Mouse (Mus musculus) hindbrain, embryonic 10.5 days (tissue): ENCODE results near the gene Gm49333. TPM values are rescaled to one million over a fixed set of nuclear protein-coding genes. Genes with fewer than 3 reads are reported as not detected.

Experiments
- DNase-seq: peaks from one replicate; pipeline ENCODE4 v3.0.0-alpha.2; 2017; ENCODE audit warnings: low spot score
- H3K27ac ChIP-seq: fragments of 300-500 bp; sonication (generic); 2 replicates; pipeline ENCODE4 v1.5.1; 2016; ENCODE audit warnings: mild to moderate bottlenecking, moderate library complexity
- H3K27me3 ChIP-seq: fragments of 300-500 bp; sonication (generic); 2 replicates; pipeline ENCODE4 v1.6.1; 2016; ENCODE audit warnings: mild to moderate bottlenecking; ENCODE audit not compliant: poor library complexity, insufficient read depth, severe bottlenecking
- H3K36me3 ChIP-seq: fragments of 300-500 bp; sonication (generic); 2 replicates; pipeline ENCODE4 v1.6.1; 2016; ENCODE audit warnings: mild to moderate bottlenecking, moderate library complexity
- H3K4me1 ChIP-seq: fragments of 300-500 bp; sonication (generic); replicated peaks from 2 replicates; pipeline ENCODE4 v1.6.1; 2016; ENCODE audit warnings: mild to moderate bottlenecking
- H3K4me3 ChIP-seq: fragments of 300-500 bp; sonication (generic); 2 replicates; pipeline ENCODE4 v1.5.1; 2016; ENCODE audit warnings: mild to moderate bottlenecking, moderate library complexity
- H3K9me3 ChIP-seq: fragments of 300-500 bp; sonication (generic); 2 replicates; pipeline ENCODE4 v1.6.1; 2016; ENCODE audit warnings: mild to moderate bottlenecking, moderate library complexity
- WGBS: fragments of 180-500 bp; shearing (Covaris S2); methylation state at CpG from one replicate; pipeline ENCODE4 v1.1.7; 2016; 5-methylcytosine and 5-hydroxymethylcytosine counted together
- polyA plus RNA-seq: library from polyadenylated mRNA; unstranded; fragments of >200 nt; fragmentation: Nextera tagmentation; extraction: Ambion mirVana; gene quantifications from 2 replicates; pipeline ENCODE4 v1.2.1, GENCODE M21; 2016

Gene Gm49333
- polyA plus RNA-seq: 0.18 TPM in 1 of 2 replicates, not detected in the other

GRCm38 (mm10) chr16:20611357-20612227 is at the start of gene Gm49333, which contains the start of the genes Eef1akmt4 and Alg3:
Gene Gm49333 (plus strand): TSS chr16:20611610.
Gene Eef1akmt4 (plus strand): TSS chr16:20611593.
Gene Alg3 (minus strand): TSS chr16:20611735.
- Histone ChIP-seq H3K4me1 (peaks cover 27% of the 10 kb centered on the region), H3K27ac (peak within 1 kb of the TSS; percentile 95), H3K27me3 (no peaks in the 10 kb centered on the region), H3K36me3 (peaks cover 37% of the 10 kb centered on the region), H3K9me3 (no peaks in the 10 kb centered on the region), H3K4me3 (peak within 1 kb of the TSS; percentile 88)
- WGBS: 2% methylated on average over 41 of the region's 41 CpGs
- DNase-seq: peak; percentile 91

- Histone ChIP-seq H3K27ac (no peak overlapping the region), H3K36me3 (peaks cover 34% of the 10 kb centered on the region), H3K4me3 (no peak overlapping the region), H3K4me1 (no peaks in the 10 kb centered on the region), H3K27me3 (no peaks in the 10 kb centered on the region), H3K9me3 (no peaks in the 10 kb centered on the region)
- no peak for DNase-seq
- WGBS: 63% methylated on average over 1 of the region's 1 CpGs
These were observed 46.3 kb upstream of the Gm49333 start for GRCm38 (mm10) chr16:20565075-20565474.

- H3K27ac ChIP-seq: peak within 1 kb of the TSS; percentile 71
- H3K27me3 ChIP-seq: peaks cover 67% of the 10 kb centered on the region
- under 1% methylated on average over 24 of the region's 24 CpGs for WGBS
- DNase-seq: no peak
- peak within 1 kb of the TSS; percentile 67 for H3K4me3 ChIP-seq
- no peaks in the 10 kb centered on the region for H3K9me3 ChIP-seq
- H3K4me1 ChIP-seq: peaks cover 26% of the 10 kb centered on the region
- no peaks in the 10 kb centered on the region for H3K36me3 ChIP-seq
These were observed 22.0 kb upstream of the Gm49333 start, which contains the start of gene Vwa5b2 for GRCm38 (mm10) chr16:20589366-20589938. Gene Vwa5b2 (plus strand): TSS chr16:20589471.

- peaks cover 26% of the 10 kb centered on the region for H3K4me1 ChIP-seq
- under 1% methylated on average over 39 of the region's 39 CpGs for WGBS
- no peaks in the 10 kb centered on the region for H3K36me3 ChIP-seq
- H3K9me3 ChIP-seq: no peaks in the 10 kb centered on the region
- peaks cover 71% of the 10 kb centered on the region for H3K27me3 ChIP-seq
- peak overlapping the region; percentile 71 for H3K27ac ChIP-seq
- DNase-seq: peak; percentile 61
- peak overlapping the region; percentile 67 for H3K4me3 ChIP-seq
These were observed 21.3 kb upstream of the Gm49333 start for GRCm38 (mm10) chr16:20589939-20590679.

GRCm38 (mm10) chr16:20590680-20591038 is 20.8 kb upstream of the Gm49333 start:
- peak overlapping the region; percentile 67 for H3K4me3 ChIP-seq
- no peak overlapping the region for H3K27ac ChIP-seq
- H3K27me3 ChIP-seq: peaks cover 71% of the 10 kb centered on the region
- peaks cover 26% of the 10 kb centered on the region for H3K4me1 ChIP-seq
- no peak for DNase-seq
- H3K36me3 ChIP-seq: no peaks in the 10 kb centered on the region
- 2% methylated on average over 17 of the region's 17 CpGs for WGBS
- no peaks in the 10 kb centered on the region for H3K9me3 ChIP-seq

- Histone ChIP-seq H3K4me1 (peaks cover 26% of the 10 kb centered on the region), H3K27ac (no peak overlapping the region), H3K27me3 (peaks cover 75% of the 10 kb centered on the region), H3K4me3 (peak overlapping the region; percentile 67), H3K36me3 (no peaks in the 10 kb centered on the region), H3K9me3 (no peaks in the 10 kb centered on the region)
- DNase-seq: peak; percentile 31
- 4% methylated on average over 48 of the region's 48 CpGs for WGBS
These were observed 20.2 kb upstream of the Gm49333 start for GRCm38 (mm10) chr16:20591076-20591705.

GRCm38 (mm10) chr16:20595060-20595673 is 16.2 kb upstream of the Gm49333 start:
- WGBS: 86% methylated on average over 7 of the region's 7 CpGs
- H3K9me3 ChIP-seq: no peaks in the 10 kb centered on the region
- DNase-seq: no peak
- H3K4me1 ChIP-seq: peaks cover 14% of the 10 kb centered on the region
- H3K27me3 ChIP-seq: peaks cover 52% of the 10 kb centered on the region
- H3K4me3 ChIP-seq: no peak overlapping the region
- no peak overlapping the region for H3K27ac ChIP-seq
- no peaks in the 10 kb centered on the region for H3K36me3 ChIP-seq

- no peaks in the 10 kb centered on the region for H3K36me3 ChIP-seq
- H3K9me3 ChIP-seq: no peaks in the 10 kb centered on the region
- peaks cover 46% of the 10 kb centered on the region for H3K27me3 ChIP-seq
- H3K4me1 ChIP-seq: peaks cover 8% of the 10 kb centered on the region
- no peak for DNase-seq
- no peak overlapping the region for H3K27ac ChIP-seq
- WGBS: 88% methylated on average over 4 of the region's 4 CpGs
- H3K4me3 ChIP-seq: no peak overlapping the region
These were observed 15.7 kb upstream of the Gm49333 start for GRCm38 (mm10) chr16:20595737-20596136.

- H3K4me3 ChIP-seq: no peak overlapping the region
- no peaks in the 10 kb centered on the region for H3K36me3 ChIP-seq
- peaks cover 35% of the 10 kb centered on the region for H3K27me3 ChIP-seq
- H3K4me1 ChIP-seq: no peaks in the 10 kb centered on the region
- DNase-seq: no peak
- no peaks in the 10 kb centered on the region for H3K9me3 ChIP-seq
- WGBS: 76% methylated on average over 7 of the region's 7 CpGs
- H3K27ac ChIP-seq: no peak overlapping the region
These were observed 14.5 kb upstream of the Gm49333 start for GRCm38 (mm10) chr16:20596687-20597441.

- H3K4me1 ChIP-seq: no peaks in the 10 kb centered on the region
- H3K27ac ChIP-seq: no peak overlapping the region
- no peaks in the 10 kb centered on the region for H3K9me3 ChIP-seq
- H3K36me3 ChIP-seq: peaks cover 22% of the 10 kb centered on the region
- peaks cover 5% of the 10 kb centered on the region; the same call in 1 of the 2 replicates for H3K27me3 ChIP-seq
- no peak overlapping the region for H3K4me3 ChIP-seq
- WGBS: 87% methylated on average over 5 of the region's 5 CpGs
- no peak for DNase-seq
These were observed 10.9 kb upstream of the Gm49333 start for GRCm38 (mm10) chr16:20600511-20600910.

- H3K27ac ChIP-seq: no peak overlapping the region
- no peak overlapping the region for H3K4me3 ChIP-seq
- DNase-seq: no peak
- 86% methylated on average over 9 of the region's 9 CpGs for WGBS
- H3K9me3 ChIP-seq: no peaks in the 10 kb centered on the region
- no peaks in the 10 kb centered on the region for H3K27me3 ChIP-seq
- peaks cover 59% of the 10 kb centered on the region for H3K36me3 ChIP-seq
- H3K4me1 ChIP-seq: peaks cover 13% of the 10 kb centered on the region
These were observed 6.7 kb upstream of the Gm49333 start for GRCm38 (mm10) chr16:20604705-20605104.
